Mouse (Mus musculus): Measurements from ENCODE around the gene Szrd1.

Gene Szrd1

DNA sequence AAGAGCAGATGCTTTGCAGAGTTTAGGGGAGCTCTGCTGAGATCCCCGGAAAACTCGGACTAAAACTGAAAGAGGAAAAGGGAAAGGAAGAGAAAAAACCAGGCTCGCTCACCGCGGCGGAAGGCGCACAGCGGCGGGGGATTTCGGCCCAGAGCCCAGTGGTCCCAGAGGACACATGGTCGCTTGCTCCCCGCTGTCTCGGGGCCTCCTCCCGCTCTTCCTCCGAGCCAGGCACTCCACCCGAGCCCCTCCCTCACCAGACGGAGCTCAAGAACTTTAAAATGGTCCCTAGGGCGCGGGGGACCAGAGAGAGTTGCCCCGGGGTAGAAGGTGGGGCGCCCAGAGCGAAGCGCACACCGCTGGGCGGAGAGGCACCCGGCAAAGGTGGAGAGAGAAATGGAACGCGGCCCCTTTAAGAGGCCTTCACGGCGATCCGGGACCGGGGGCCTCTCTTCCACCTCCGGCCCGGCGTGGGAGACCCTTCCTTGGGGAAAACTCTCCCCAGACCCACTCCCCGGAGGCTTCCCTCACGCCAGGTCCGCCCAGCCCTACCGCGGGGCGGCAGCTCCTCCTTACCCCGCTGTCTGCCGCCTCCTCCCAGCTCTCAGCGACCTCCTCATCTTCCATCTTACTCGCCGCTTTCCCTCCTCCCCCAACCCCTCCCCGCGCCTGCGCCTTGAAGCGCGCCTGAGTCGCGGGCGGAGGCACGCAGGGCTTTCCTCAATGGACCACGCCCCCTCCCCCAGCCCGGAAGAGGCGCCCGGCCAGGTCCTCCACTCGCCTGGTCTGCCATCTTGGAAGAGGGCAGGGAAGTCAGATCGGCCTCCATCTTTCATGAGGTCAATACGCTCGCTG lies at the start of gene Szrd1:
Gene Szrd1, minus strand, starts transcription at position 660 of the 855 bp plus-strand sequence.
- DNase-seq (ENCODE audit: low spot score in 2 of 2) = peak; percentile 99

DNA sequence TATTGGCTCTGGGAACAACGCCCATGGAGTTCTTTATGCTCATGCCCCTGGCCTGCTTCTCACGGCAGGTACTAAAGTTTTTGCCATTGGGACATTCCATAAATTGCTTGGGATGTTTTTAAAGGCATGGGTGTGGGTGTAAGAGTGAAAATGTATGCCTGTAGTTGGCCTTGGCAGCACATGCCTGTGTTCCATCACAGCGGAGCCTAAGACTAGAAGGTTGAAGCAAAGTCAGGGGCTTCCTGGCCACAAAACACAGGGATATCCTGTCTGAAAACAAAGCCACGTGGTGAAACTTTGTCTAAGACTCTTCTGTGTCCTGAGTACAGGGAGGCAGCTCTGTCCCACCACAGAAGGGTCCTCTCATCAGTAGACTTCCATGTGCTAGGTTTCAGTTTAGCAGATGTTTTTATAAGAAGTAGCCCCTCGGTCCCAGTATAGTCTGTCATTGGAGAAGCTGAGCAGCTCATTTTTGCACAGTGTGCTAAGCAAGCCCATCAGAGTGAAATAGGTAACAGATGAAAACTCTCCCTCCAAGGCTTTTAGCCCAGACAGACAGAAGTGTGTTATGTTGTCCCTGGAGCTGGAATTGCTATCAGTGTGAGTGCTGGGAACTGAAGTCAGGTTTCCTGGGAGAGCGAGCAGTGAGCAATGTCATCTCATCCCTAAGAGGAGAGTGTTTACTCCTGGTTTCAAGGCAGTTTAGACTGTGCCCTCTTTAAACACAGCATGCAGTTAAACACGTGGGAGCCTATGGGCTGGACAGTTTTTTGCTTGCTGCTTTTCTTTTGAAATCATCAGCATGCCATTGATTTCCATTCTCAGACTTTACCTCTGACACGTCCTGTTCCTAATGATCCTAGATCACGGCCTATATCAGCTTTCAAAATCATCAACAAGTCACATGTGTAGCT lies 47.6 kb upstream of the Szrd1 start:
- DNase-seq (ENCODE audit: low spot score in 2 of 2) = no peak

DNA sequence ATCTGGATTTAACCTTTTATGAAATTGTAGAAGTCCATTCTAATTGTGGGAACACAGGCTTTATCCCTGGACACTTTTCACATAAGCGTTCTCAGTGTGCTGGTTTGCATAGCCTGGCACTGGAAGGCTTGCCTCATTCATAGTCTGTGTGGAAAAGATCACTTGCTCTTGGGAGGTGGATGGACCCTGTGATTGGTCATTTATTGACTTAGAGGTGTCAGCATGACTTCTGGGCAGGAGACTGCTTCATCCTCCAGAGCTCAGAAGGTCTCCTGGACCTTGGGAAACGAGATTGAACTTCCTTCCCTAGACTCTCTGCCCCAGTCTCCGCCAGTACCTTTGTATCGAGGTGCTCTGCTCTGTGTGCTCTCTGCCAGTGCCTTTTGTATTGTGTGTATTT lies 44.9 kb upstream of the Szrd1 start:
- DNase-seq (ENCODE audit: low spot score in 2 of 2) = no peak

DNA sequence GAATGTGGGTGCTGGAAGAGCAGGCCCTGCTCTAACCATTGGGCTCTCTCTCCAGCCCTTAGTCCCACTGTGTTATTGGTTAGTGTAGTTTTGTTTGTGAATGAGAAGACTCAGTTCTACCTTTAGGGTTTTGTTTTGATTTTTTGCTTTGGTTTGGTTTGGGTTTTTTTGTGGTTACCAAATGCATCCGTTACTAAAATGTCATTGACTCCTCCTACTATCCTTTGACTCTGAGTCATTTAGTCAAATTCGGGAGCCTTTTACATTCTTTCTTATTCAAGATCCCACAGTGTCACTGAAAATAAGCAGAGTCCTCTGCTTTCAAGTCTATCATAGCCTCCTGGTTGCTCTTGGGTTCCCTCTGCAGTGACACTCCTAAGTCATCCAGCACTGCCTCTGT lies 44.4 kb upstream of the Szrd1 start:
- DNase-seq (ENCODE audit: low spot score in 2 of 2) = no peak

DNA sequence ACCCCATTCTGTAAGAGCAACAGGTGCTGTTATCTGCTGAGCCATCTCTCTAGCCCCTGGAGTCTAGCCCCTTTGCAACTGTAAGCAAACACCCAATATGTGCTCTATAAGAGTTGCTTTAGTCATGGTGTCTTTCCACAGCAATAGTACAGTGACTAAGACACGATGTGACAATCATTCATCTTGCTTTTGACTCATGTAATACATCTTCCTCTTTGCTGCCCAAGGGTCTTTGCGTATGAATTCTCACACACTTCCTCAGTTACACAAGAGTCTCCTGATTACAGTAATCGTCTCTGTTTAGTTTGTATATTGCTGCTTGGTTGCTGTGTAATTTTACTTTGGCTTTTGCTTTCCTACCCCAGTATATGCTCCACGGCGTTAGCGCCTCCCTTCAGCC lies 42.4 kb upstream of the Szrd1 start:
- no peak for DNase-seq (ENCODE audit: low spot score in 2 of 2)

DNA sequence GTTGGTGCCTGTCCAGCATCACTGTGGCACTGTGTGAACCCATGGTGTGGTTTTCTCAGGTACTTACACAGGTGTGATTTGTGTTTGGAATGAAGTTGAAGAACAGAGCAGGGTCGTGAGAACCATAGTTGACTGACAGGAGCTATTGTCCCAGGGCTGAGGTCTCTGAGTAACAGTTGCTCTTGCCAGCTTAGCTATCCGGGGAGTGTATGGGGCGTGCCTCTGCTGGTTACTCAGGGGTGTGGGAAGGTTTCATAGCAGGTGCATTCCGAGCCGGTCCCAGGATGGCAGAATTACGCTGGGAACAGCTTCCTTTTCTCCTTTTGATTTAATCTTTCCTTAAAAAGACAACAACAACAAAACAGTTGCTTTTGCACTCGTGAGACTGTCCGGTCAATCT lies 41.3 kb upstream of the Szrd1 start:
- no peak for DNase-seq (ENCODE audit: low spot score in 2 of 2)

DNA sequence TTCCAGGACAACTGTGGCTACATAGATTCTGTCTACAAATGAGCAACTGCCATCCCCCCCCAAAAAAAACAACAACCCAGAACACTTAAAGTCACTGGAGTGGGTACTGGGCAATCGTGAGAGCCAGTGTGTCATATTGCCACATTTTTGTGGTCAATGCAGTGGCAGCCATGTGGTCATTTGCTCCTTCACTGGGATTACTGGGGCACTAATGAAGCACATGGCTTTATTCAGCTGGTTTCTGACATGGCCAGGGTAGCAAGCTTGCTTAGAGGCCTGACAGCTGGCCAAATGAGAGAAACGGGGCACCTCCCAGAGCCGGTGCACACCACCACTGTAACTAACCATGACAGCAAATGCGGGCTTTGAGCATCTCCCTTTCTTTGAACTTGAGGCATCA lies 38.9 kb upstream of the Szrd1 start:
- DNase-seq (ENCODE audit: low spot score in 2 of 2) = no peak

DNA sequence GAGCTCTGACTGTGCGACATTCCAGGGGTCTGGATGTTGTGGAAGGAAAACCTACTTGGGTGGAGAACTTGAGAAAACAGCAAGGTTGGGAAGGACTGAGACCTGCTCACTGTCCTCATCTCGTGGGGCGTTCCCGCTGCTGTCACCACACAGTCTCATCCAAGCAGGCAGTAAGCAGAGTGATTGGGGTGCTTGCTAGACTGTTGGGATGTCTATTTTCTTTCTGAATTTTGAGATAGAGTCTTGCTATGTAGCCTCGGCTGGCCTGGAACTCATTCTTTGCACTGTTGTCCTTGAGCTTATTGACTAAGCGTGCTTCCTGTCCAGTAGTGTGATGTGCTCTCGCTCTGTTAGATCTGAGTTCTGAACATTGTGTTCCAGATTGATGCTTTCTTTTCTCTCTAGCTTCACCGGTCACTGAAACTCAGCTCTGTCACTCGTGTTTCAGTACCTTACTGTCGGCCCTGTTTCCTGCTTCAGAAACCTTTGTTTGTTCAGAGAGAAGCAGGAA lies 36.8 kb upstream of the Szrd1 start:
- no peak for DNase-seq (ENCODE audit: low spot score in 2 of 2)

DNA sequence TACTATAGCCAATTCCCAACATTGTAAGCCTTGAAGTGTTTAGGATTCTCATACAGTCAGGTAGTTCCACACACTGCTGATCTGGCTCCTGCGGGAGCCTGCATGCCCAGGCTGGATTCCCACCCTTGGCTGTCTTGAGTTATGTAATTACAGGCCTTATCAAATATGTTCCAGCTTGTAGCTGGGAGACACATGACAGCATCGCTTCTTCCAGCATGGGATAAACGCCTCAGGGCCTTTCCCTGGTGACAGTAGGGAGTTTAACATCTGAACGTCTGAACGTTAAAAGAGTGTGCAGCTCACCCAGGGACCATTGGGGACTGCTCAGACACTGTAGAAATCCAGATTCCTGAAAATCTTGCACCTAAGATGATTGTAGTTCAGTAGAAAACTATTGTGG lies 36.2 kb upstream of the Szrd1 start:
- no peak for DNase-seq (ENCODE audit: low spot score in 2 of 2)

DNA sequence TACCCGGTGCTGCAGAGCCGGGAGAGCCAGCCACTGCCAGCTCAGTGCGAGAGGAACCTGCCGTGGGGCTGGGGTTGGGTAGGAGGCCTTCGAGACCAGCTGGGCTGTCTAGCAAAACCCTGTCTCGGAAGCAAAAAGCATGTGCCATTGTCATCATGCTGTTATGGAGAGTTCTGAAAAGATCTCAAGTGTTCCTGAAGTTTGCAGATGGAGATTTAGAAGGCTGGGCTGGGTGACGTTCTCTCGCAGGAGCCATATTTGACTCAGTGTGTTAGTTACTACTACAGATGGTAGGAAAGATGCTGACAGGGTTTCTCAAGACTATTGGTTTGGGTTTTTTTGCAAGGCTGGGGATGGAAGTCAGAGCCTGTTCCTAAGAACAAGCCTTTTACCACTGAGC lies 32.5 kb upstream of the Szrd1 start:
- no peak for DNase-seq (ENCODE audit: low spot score in 2 of 2)

DNA sequence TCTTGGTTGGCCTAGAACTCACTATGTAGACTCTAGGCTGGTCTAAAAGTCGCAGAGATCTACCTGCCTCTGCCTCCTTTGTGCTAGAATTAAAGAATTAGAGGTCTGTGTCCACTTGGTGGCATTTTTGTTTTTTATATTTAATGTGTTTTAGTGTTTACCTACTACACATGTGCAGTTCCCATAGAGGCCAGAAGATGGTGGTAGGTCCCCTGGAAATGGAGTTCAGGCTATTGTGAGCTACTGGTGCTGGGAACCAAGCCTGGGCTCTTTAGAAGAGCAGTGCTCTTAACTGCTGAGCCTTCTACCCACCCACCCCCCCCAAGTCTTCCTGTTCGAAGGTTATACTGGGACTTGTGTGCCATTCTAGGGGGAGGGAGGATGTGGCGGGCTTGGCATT lies 27.6 kb upstream of the Szrd1 start:
- DNase-seq (ENCODE audit: low spot score in 2 of 2) = no peak

DNA sequence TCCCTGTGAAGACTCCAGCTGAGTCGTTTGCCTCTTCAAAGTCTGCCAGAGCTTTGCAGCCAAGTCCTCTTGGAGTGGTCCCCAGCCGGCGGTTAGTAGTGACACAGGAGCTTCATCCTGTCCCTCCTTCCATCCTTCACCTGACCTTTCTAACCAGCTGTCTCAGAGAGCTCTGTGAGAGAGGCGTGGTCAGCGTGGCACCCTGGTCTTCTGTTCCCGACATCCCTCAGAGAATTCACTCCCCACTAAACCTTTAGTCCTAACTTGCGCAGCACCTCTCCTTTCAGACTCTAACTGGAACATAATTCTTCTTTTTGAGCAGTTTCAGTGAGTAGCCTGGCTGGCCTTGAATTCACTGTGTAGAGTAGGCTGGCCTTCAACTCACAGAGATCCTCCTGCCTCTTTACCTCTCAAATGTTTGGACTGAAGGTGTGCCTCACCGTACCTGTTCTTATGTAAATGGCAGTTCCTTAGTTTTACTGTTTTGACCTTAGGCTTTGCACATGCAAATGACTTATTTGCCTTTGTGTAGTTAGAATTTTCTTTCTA lies 26.2 kb upstream of the Szrd1 start:
- no peak for DNase-seq (ENCODE audit: low spot score in 2 of 2)

DNA sequence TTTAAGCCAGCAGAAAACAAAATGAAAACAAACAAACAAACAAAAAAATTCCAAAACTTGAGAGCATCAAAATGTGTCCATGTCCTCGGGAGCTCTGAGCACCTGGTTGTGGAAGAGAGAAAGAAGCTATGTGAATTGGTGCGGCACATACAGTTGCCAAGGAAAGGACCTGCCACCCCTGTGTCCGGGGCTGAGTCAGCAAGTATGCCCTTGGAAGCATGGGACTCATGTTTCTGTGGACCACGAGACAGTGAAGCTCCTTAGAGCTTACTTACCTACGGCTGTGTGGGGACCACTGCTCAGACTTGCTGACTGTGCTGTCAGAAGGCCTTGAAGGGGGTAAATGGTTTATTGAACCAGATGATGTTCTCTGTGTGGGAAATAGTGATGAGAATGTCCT lies 24.2 kb upstream of the Szrd1 start:
- no peak for DNase-seq (ENCODE audit: low spot score in 2 of 2)

DNA sequence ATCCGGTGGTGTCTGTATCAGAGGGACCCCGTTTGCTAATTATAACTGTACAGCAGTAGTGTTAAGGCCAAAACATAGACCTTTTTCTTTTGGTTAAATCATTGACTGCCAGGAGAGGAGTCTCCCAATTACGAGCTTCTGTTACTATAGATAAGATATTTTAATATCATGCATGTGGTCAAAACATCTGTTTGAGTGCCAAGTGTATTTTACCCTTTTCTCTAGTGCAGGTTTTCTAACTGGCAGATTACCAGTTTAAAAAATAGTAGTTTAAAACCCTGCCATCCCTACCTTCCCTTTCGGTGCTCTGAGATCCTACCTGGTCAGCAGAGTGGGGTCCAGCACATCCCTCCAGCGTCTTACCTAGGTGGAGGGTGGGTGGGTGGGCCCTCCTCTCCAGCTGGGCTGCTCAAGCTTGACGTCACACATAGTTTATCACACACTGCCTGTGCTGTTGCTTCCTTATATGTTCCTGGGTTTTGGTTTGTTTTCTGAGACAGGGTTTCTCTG lies 22.2 kb upstream of the Szrd1 start:
- no peak for DNase-seq (ENCODE audit: low spot score in 2 of 2)

DNA sequence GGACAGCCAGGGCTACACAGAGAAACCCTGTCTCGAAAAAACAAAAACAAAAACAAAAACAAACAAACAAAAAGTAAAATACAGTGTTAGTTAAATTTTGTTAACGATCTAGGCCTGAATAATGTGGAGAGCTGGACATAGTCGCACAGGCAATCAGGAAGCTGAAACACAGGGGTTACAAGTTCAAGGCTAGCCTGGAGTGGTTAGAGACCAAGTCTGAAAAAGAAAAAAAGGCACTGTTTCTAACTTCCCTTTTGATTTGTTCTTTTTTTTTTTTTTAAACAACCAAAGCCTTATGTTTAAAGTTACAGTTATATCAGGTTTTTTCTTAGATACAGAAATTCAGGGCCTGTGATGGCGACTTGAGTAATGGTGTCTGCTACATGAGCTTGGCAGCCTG lies 20.6 kb upstream of the Szrd1 start:
- DNase-seq (ENCODE audit: low spot score in 2 of 2) = no peak

DNA sequence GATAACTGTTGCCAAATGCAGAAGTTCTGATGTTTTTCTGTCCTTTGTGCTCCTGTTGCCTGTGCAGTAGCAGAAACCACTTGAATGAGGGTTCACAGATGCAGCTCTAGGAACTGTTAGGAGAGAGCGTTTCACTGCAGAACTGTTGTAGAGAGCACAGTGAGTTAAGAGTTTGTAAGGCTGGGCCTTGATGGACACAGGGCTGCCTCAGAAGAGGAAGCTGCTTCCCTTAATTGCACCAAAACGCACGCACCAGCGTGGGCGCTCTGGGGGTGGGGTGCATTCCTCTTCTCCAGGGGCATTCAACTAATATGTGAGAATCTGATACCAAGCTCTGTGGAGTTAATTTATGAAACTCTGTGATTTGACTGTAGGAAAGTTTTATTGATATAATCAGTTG lies 20.1 kb upstream of the Szrd1 start:
- no peak for DNase-seq (ENCODE audit: low spot score in 2 of 2)

DNA sequence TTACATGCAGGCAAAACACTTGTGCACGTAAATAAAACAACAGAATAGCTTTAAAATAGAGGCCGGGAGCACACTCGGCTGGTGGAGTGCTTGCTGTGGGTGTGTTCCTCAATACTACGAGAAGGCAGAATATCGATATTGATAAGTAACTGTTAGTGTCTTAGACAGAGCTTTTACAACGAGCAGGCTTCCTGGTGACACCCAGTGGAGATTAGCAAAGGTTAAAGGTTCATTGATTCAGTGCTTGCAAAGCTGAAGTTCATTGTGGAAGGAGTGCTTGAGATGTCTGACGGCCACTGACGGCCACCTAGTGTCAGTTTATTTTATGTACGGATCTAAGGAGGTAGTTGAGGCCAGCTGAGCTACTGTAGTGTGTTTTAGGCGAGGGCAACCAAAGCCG lies 19.5 kb upstream of the Szrd1 start:
- DNase-seq (ENCODE audit: low spot score in 2 of 2) = no peak

DNA sequence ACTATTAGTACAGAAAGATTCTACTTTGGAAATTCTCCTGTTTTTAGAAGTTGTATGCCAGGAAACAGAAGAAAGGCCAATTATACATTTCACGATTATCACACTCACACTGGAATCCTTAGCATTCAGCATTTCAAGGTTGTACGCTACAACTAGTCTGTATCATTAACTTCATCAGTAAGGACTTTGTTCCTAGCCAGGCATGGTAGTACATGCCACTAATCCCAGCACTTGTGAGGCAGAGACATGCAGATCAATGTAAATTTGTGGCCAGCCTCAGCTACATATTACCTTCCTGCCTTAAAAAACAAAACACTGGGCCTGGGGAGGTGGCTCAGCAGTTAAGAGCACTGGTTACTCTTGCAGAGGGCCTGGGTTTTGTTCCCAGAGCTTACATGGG lies 19.0 kb upstream of the Szrd1 start:
- no peak for DNase-seq (ENCODE audit: low spot score in 2 of 2)

DNA sequence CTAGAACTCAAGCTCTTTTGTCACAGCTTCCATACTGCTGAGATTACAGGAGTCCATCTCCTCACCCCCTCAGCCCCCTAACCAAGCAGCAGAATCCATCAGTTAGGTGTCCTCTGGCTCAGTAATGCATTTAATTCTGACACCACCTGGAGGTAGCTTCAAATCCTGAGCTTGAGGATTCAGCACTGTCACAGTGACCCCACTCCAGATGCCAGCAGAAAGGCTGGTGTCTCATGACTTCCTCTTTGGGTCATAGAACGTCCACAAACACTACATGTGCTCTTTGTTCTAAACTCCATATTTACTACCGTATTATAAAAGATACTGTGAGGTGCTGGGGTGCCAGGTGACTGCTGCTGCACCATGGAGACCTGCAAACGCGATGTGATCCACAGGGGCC lies 17.9 kb upstream of the Szrd1 start:
- no peak for DNase-seq (ENCODE audit: low spot score in 2 of 2)

DNA sequence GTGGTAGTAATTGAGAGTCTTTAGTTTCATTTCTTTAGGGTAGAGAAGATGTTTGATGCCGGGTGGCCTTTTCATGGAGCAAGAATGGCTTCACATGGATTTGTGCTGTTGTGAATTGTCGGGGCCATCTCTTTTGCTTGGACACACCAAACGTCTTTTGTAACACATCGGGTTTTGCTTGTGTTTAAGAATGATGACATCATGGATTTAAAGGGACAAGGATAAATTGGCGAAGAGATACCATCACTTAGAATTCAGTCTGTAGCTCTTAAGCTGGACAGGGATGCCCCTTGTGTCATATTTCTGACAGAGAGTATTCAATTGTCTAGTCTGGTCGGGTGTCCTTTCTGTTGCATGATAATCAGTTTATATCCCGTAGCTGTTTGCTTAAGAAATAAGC lies 9.5 kb upstream of the Szrd1 start:
- no peak for DNase-seq (ENCODE audit: low spot score in 2 of 2)

DNA sequence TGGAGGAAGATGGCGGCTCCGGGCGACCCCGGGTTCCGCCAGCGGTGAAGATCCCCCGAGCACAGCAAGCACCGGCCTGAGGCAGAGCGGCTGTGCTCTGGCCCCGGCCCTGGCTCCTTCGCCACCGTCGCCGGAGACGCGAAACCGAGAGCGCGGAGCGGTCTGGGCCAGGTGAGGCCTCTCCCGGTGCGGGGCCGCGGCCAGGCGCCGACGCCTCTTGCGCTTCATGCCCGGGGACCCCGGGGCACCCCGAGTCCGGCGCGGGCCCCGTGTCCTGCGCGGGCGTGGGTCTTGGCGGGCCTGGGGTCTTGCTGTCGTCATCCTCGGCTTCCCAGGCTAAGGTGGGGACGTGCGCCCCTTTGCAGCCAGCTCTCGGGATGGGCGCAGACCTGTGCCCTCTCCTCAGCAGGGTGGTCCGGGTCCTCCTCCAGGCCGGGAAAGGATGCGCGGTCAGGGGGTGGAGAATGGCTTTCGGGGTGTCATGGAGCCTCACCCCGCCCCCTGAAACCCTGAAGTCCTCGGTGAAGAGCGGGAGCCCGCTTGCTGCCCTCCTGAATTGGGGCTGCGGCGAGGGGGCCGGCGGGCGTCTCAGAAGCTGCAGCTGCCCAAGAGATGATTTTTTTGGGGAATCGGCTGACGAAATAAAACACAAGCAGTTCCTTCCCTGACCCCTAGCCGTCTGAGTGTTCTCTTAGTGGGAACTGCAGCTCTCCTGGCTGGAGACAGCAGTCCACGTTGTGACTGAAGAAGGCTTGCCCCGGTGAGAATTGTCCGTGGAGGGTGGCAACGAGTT lies 8.6 kb upstream of the Szrd1 start:
- peak; percentile 42 to 47 for DNase-seq (ENCODE audit: low spot score in 2 of 2)

All from spleen, postnatal 36 days (tissue).